Mouse (Mus musculus) forebrain, embryonic 10.5 days (tissue): ENCODE data around the gene Neu4. TPM values are rescaled to one million over a fixed set of nuclear protein-coding genes. Genes with fewer than 3 reads are reported as not detected.
"Not testable (repeated sequence)": the region's sequence is repeated elsewhere in the genome, so short reads cannot be mapped to it uniquely, and the experiment has no call there.

Experiments
- DNase-seq: peaks from one replicate; pipeline ENCODE4 v3.0.0-alpha.2; 2017; ENCODE audit warnings: low spot score; ENCODE audit errors: extremely low spot score
- H3K27ac ChIP-seq: fragments of 300-500 bp; sonication (generic); 2 replicates; pipeline ENCODE4 v1.5.1; 2016; ENCODE audit warnings: mild to moderate bottlenecking
- H3K27me3 ChIP-seq: fragments of 300-500 bp; sonication (generic); 2 replicates; pipeline ENCODE4 v1.6.1; 2016; ENCODE audit warnings: mild to moderate bottlenecking; ENCODE audit not compliant: poor library complexity, severe bottlenecking
- H3K36me3 ChIP-seq: fragments of 300-500 bp; sonication (generic); replicated peaks from 2 replicates; pipeline ENCODE4 v1.6.1; 2016; ENCODE audit warnings: mild to moderate bottlenecking, moderate library complexity
- H3K4me1 ChIP-seq: fragments of 300-500 bp; sonication (generic); 2 replicates; pipeline ENCODE4 v1.6.1; 2016
- H3K4me3 ChIP-seq: fragments of 300-500 bp; sonication (generic); 2 replicates; pipeline ENCODE4 v1.5.1; 2016; ENCODE audit warnings: mild to moderate bottlenecking, moderate library complexity
- H3K9me3 ChIP-seq: fragments of 300-500 bp; sonication (generic); 2 replicates; pipeline ENCODE4 v1.6.1; 2016; ENCODE audit warnings: mild to moderate bottlenecking, moderate library complexity
- WGBS: fragments of 180-500 bp; shearing (Covaris S2); methylation state at CpG from one replicate; pipeline ENCODE4 v1.1.7; 2016; 5-methylcytosine and 5-hydroxymethylcytosine counted together
- polyA plus RNA-seq: library from polyadenylated mRNA; unstranded; fragments of >200 nt; fragmentation: Nextera tagmentation; extraction: Ambion mirVana; gene quantifications from 2 replicates; pipeline ENCODE4 v1.2.1, GENCODE M21; 2016

Neu4 gene
- polyA plus RNA-seq, 1 experiment from 2014 or later = not detected

DNA sequence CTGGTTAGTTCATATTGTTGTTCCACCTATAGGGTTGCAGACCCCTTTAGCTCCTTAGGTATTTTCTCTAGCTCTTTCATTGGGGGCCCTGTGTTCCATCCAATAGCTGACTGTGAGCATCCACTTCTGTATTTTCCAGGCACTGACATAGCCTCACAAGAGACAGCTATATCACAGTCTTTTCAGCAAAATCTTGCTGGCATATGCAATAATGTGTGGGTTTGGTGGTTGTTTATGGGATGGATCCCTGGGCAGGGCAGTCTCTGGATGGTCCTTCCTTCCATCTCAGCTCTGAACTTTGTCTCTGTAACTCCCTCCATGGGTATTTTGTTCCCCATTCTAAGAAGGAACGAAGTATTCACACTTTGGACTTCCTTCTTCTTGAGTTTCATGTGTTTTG is 38.0 kb downstream of the Neu4 start:
- H3K4me1 ChIP-seq, DNase-seq, H3K4me3 ChIP-seq, H3K27me3 ChIP-seq, H3K36me3 ChIP-seq, H3K9me3 ChIP-seq, H3K27ac ChIP-seq: not testable (repeated sequence)
- 84% methylated on average over 1 of the region's 1 CpGs for WGBS

DNA sequence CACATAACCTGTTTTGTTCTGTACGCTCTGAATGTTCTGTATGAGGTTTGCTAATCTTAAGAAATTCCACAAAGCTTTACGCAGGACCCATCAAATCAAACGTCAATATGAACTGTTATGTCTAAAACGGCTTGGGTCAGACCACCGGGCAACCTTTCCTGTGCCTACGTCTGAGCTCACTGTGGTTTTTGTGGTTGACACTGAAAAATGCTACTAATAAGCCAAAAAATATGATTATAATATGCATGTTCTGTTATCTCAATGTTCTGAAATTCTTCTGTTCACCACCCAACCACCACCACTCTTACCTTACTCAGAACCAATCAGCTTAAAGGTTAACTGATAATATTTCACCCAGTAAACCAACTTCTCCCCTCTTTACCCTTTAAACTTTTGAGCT is 54.5 kb downstream of the Neu4 start:
- DNase-seq = no peak
- no peak overlapping the region for H3K4me3 ChIP-seq
- H3K36me3 ChIP-seq = no peaks in the 10 kb centered on the region
- WGBS = 95% methylated on average over 6 of the region's 6 CpGs
- H3K9me3 ChIP-seq = no peaks in the 10 kb centered on the region
- H3K27ac ChIP-seq = no peak overlapping the region
- no peaks in the 10 kb centered on the region for H3K4me1 ChIP-seq
- peaks cover under 1% of the 10 kb centered on the region; the same call in 1 of the 2 replicates for H3K27me3 ChIP-seq

DNA sequence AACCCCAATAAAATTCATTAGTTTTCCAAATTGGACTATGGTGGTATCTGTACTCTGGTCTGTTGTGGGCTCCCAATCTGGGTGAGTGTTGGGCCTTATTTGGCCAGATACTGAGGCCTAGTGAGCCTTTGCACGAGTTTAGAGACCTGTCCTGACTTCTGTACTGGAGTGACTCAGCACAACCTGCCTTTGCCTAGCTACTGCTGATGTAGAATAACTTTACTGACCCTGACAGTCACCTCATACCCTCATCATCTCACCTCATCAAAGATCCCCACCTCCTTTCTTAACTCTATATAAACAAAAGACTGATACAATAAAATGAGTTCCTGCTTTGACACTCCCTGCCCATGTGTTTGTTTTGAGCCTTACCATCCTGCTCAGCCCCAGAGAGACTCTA is 56.5 kb downstream of the Neu4 start:
- 52% methylated on average over 1 of the region's 1 CpGs for WGBS
- DNase-seq = no peak
- no peak overlapping the region for H3K4me3 ChIP-seq
- H3K9me3 ChIP-seq = no peaks in the 10 kb centered on the region
- no peaks in the 10 kb centered on the region for H3K4me1 ChIP-seq
- H3K36me3 ChIP-seq = no peaks in the 10 kb centered on the region
- H3K27me3 ChIP-seq = peaks cover 15% of the 10 kb centered on the region
- no peak overlapping the region for H3K27ac ChIP-seq

Other genes with a start within 250 kb of the Neu4 start
- gene Dtymk, start 218.5 kb upstream of the Neu4 start, polyA plus RNA-seq = 278 and 306 TPM in 2 replicates
- gene Ing5, start 216.5 kb upstream of the Neu4 start, polyA plus RNA-seq = 30.7 and 32.9 TPM in 2 replicates
- 13.3 and 16.0 TPM in 2 replicates for gene D2hgdh, start 195.5 kb upstream of the Neu4 start, polyA plus RNA-seq
- gene Gal3st2, start 159.1 kb upstream of the Neu4 start, polyA plus RNA-seq = not detected in 2 replicates
- gene Gal3st2b, start 102.1 kb upstream of the Neu4 start, polyA plus RNA-seq = not detected in 2 replicates
- not detected in 2 replicates for gene Gal3st2c, start 29.9 kb upstream of the Neu4 start, polyA plus RNA-seq
- gene Pdcd1, start 32.1 kb downstream of the Neu4 start, polyA plus RNA-seq = 0.11 TPM in 1 of 2 replicates, not detected in the other